Mouse (Mus musculus): ENCODE results near the gene Mrpl2. TPM values are rescaled to one million over a fixed set of nuclear protein-coding genes. Genes with fewer than 3 reads are reported as not detected.

The Mrpl2 gene
- polyA plus RNA-seq (2014; fragmentation: Nextera tagmentation; extraction: Ambion mirVana) = 97.8 and 100 TPM in 2 replicates

DNA sequence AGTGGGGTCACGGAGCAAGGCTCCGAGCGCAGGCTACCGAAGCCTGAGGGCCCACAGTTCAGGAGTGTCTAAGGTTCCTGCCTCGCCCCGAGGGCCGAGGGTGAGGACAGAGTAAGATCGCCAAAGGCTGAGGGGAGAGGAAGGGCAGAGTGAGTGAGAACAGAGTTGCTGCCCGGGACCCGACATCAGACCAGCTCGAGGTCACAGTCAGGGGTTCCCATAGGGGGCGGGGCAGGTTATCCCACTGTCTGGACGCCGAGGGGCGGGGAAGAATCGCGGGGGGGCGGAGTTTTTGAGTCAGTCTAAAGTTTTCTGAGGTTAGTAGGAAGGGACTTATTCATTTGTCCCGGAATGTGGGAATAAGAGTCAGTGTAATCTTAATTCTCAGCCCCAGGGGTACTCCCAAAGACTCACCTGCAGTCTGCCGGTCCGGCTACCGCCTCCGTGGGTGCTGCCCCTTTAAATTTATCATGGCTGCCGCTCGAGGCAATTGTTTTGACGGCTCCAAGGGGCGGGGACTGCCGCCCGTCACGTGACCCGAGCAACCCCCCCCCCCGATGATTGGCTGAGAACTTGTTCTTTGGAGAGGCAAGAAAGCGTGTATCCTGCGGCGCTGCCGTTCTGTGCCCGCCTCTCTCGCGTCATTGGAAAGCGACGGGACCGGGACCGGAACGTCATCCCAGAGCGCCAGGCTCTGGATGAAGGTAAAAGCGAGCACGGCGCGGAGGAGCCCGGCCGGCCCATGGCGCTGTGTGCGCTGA, at the start of gene Mrpl2, which contains the start of gene Klc4:
TSS of gene Mrpl2 (plus strand) at position 669 of the 761 bp plus-strand sequence.
TSS of gene Klc4 (minus strand) at position 462 of the 761 bp plus-strand sequence.
- no peaks in the 10 kb centered on the region; the same call in 1 of the 2 replicates for H3K36me3 ChIP-seq (ENCODE audit: control insufficient read depth, insufficient read depth, low read length)
- DNase-seq (ENCODE audit: low spot score, missing footprints) (peak; percentile 100), ATAC-seq (ENCODE audit: low FRiP score) (peak; percentile 74)
- H3K9ac ChIP-seq (ENCODE audit: low read length) = peak within 1 kb of the TSS; percentile 68
- no peaks in the 10 kb centered on the region for H3K27me3 ChIP-seq (ENCODE audit: control insufficient read depth, insufficient read depth, low read length)
- under 1% methylated on average over 53 of the region's 53 CpGs for WGBS
- peak within 1 kb of the TSS; percentile 72 for H3K4me2 ChIP-seq
- peak within 1 kb of the TSS; percentile 78 for H3K4me3 ChIP-seq (ENCODE audit: low read depth, low read length)
- H3K4me1 ChIP-seq (ENCODE audit: control insufficient read depth, insufficient read depth, low read length) = peaks cover 21% of the 10 kb centered on the region
- no peaks in the 10 kb centered on the region for H3K9me3 ChIP-seq (ENCODE audit: control insufficient read depth, low read length)
- H3K27ac ChIP-seq (ENCODE audit: low read depth, low read length) = no peak within 1 kb of the TSS

DNA sequence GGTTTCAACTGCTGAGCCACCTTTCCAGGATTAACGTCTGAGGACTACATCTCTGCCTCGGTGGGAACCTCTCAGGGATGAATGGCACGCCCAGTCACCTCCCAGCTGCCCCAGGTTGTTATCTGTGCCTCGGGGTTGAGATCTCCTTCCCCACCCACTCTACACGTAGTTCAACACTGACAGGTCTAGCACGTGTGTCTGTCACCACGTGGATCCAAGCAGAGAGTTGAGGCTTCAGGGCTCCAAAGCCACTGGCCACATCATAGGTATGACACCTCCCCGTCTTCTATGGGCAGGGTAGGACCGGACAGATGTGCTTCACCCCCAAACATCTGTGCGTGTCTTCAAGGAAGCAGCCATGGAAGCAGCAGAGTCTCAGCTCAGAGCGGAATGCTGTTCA, 48.1 kb upstream of the Mrpl2 start:
- no peaks in the 10 kb centered on the region for H3K27me3 ChIP-seq (ENCODE audit: control insufficient read depth, insufficient read depth, low read length)
- H3K4me2 ChIP-seq = no peak overlapping the region
- peaks cover 2% of the 10 kb centered on the region; the same call in 1 of the 2 replicates for H3K4me1 ChIP-seq (ENCODE audit: control insufficient read depth, insufficient read depth, low read length)
- no peak overlapping the region for H3K27ac ChIP-seq (ENCODE audit: low read depth, low read length)
- no peaks in the 10 kb centered on the region for H3K9me3 ChIP-seq (ENCODE audit: control insufficient read depth, low read length)
- H3K36me3 ChIP-seq (ENCODE audit: control insufficient read depth, insufficient read depth, low read length) = 0 out of 2 replicates have a peak, but pooled peaks cover 2% of the 10 kb centered on the region
- H3K9ac ChIP-seq (ENCODE audit: low read length) = no peak overlapping the region
- ATAC-seq (ENCODE audit: low FRiP score) = no peak
- no peak overlapping the region for H3K4me3 ChIP-seq (ENCODE audit: low read depth, low read length)
- WGBS = 90% methylated on average over 11 of the region's 11 CpGs
- no peak for DNase-seq (ENCODE audit: low spot score, missing footprints)

DNA sequence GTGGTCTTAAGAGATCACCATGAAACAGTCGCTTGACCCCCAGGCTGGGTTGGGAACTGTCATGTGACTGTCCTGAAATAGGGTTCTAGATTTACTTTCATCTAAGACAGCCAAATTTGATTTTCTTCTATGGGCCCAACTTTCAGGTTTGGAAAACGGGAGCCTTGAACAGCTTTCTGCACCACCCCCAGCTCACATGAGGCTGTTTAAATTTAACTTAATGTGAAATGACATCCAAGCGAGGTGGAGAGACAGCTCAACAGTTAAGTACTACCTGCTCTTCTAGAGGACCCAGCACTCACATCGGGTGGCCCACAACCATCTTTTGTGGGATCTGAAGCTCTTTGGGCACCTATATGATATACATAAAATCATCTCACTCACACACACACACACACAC, 47.1 kb upstream of the Mrpl2 start:
- no peak overlapping the region for H3K9ac ChIP-seq (ENCODE audit: low read length)
- DNase-seq (ENCODE audit: low spot score, missing footprints) (no peak), ATAC-seq (ENCODE audit: low FRiP score) (no peak)
- no peak overlapping the region for H3K4me2 ChIP-seq
- H3K27ac ChIP-seq (ENCODE audit: low read depth, low read length) = no peak overlapping the region
- H3K9me3 ChIP-seq (ENCODE audit: control insufficient read depth, low read length) = no peaks in the 10 kb centered on the region
- 83% methylated on average over 4 of the region's 4 CpGs for WGBS
- no peaks in the 10 kb centered on the region for H3K27me3 ChIP-seq (ENCODE audit: control insufficient read depth, insufficient read depth, low read length)
- 0 out of 2 replicates have a peak, but pooled peaks cover 2% of the 10 kb centered on the region for H3K36me3 ChIP-seq (ENCODE audit: control insufficient read depth, insufficient read depth, low read length)
- H3K4me1 ChIP-seq (ENCODE audit: control insufficient read depth, insufficient read depth, low read length) = peaks cover 2% of the 10 kb centered on the region; the same call in 1 of the 2 replicates
- H3K4me3 ChIP-seq (ENCODE audit: low read depth, low read length) = no peak overlapping the region

DNA sequence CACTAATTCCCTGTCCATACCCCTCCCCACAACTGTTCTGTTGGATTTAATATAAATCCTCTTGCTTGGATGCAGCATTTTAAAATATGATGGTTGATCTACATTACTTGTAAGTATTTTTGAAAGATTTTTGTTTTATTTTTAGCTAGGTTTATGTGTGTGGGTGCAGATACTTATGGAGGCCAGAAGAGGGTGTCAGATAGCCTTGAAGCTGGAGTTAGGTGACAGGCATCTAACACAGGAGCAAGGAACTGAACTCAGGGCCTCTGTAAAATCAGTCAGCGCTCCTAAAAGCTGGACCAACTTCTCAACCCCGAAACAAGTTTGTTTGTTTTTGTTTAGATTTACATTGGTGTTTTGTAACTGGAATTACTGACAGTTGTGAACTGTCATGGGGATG, 45.5 kb upstream of the Mrpl2 start:
- DNase-seq (ENCODE audit: low spot score, missing footprints) (no peak), ATAC-seq (ENCODE audit: low FRiP score) (no peak)
- H3K27me3 ChIP-seq (ENCODE audit: control insufficient read depth, insufficient read depth, low read length) = no peaks in the 10 kb centered on the region
- H3K27ac ChIP-seq (ENCODE audit: low read depth, low read length) = no peak overlapping the region
- H3K4me3 ChIP-seq (ENCODE audit: low read depth, low read length) = no peak overlapping the region
- no peak overlapping the region for H3K4me2 ChIP-seq
- H3K4me1 ChIP-seq (ENCODE audit: control insufficient read depth, insufficient read depth, low read length) = peaks cover 8% of the 10 kb centered on the region
- no peak overlapping the region for H3K9ac ChIP-seq (ENCODE audit: low read length)
- no peaks in the 10 kb centered on the region for H3K9me3 ChIP-seq (ENCODE audit: control insufficient read depth, low read length)
- 0 out of 2 replicates have a peak, but pooled peaks cover 2% of the 10 kb centered on the region for H3K36me3 ChIP-seq (ENCODE audit: control insufficient read depth, insufficient read depth, low read length)
- WGBS = 97% methylated on average over 2 of the region's 2 CpGs

DNA sequence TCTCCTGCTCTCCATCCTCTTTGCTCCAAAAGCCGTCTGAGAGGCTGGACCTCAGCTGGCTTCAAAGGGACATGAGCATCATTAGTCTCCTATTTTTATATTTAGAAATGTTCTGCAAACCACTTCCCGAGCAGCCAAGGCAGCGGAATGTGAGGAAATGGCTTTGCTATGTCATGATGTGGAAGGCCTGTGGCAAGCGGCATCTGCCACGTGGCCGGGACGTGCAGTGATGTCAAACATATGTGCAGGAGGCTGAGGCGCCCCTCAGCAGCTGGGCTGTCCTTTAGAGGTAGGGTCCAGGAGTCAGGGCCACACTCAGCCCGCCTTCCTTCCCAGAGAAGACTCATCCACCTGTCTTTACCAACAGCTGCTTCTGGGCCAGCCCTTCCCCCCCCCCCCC, 43.8 kb upstream of the Mrpl2 start:
- no peak for ATAC-seq (ENCODE audit: low FRiP score)
- Histone ChIP-seq H3K9me3 (ENCODE audit: control insufficient read depth, low read length) (no peaks in the 10 kb centered on the region), H3K27ac (ENCODE audit: low read depth, low read length) (no peak overlapping the region), H3K4me1 (ENCODE audit: control insufficient read depth, insufficient read depth, low read length) (peaks cover 10% of the 10 kb centered on the region), H3K36me3 (ENCODE audit: control insufficient read depth, insufficient read depth, low read length) (0 out of 2 replicates have a peak, but pooled peaks cover 2% of the 10 kb centered on the region), H3K27me3 (ENCODE audit: control insufficient read depth, insufficient read depth, low read length) (no peaks in the 10 kb centered on the region), H3K4me2 (no peak overlapping the region), H3K9ac (ENCODE audit: low read length) (no peak overlapping the region), H3K4me3 (ENCODE audit: low read depth, low read length) (no peak overlapping the region)
- no peak for DNase-seq (ENCODE audit: low spot score, missing footprints)
- WGBS = 86% methylated on average over 9 of the region's 9 CpGs

DNA sequence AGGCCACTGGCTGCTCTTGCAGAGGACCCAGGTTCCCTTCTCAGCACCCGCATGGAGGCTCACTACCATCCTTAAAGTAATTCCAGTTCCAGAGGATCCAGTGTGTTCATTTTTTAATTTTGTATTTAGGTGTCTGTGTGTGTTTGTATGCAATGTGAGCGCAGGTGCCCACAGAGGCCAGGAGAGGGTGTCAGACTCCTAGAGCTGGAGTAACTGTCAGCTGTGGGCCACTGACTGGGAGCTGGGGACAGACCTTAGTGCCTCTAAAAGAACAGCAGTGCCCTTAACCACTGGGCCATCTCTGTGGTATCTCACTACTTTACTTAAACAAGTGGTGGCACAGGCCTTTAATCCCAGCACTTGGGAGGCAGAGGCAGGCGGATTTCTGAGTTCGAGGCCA, 42.8 kb upstream of the Mrpl2 start:
- DNase-seq (ENCODE audit: low spot score, missing footprints) (no peak), ATAC-seq (ENCODE audit: low FRiP score) (no peak)
- over 99% methylated on average over 4 of the region's 4 CpGs for WGBS
- no peaks in the 10 kb centered on the region for H3K36me3 ChIP-seq (ENCODE audit: control insufficient read depth, insufficient read depth, low read length)
- no peak overlapping the region for H3K27ac ChIP-seq (ENCODE audit: low read depth, low read length)
- H3K4me2 ChIP-seq = no peak overlapping the region
- no peak overlapping the region for H3K4me3 ChIP-seq (ENCODE audit: low read depth, low read length)
- H3K9me3 ChIP-seq (ENCODE audit: control insufficient read depth, low read length) = no peaks in the 10 kb centered on the region
- H3K27me3 ChIP-seq (ENCODE audit: control insufficient read depth, insufficient read depth, low read length) = no peaks in the 10 kb centered on the region
- peaks cover 10% of the 10 kb centered on the region for H3K4me1 ChIP-seq (ENCODE audit: control insufficient read depth, insufficient read depth, low read length)
- no peak overlapping the region for H3K9ac ChIP-seq (ENCODE audit: low read length)

DNA sequence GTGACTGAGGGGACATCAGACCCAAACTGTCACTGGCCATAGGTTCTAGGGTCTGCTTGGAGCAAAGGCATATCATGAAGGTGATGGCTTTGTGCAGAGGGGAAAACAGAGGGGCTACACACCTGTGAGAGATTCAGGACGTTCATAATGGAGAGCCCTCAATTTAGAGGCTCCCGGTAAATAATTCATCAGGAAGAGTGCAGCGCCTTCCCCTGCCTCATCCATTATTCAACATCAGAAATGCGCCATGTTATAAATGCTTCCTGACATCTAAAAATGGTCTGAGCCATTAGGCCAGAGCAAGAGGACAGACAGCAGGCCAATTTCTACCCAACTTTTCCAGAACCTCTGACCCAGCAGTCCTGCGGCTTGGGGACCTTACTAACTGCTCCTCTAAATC, 40.9 kb upstream of the Mrpl2 start:
- DNase-seq (ENCODE audit: low spot score, missing footprints) (no peak), ATAC-seq (ENCODE audit: low FRiP score) (no peak)
- Histone ChIP-seq H3K9me3 (ENCODE audit: control insufficient read depth, low read length) (no peaks in the 10 kb centered on the region), H3K4me2 (no peak overlapping the region), H3K9ac (ENCODE audit: low read length) (no peak overlapping the region), H3K27me3 (ENCODE audit: control insufficient read depth, insufficient read depth, low read length) (no peaks in the 10 kb centered on the region), H3K4me1 (ENCODE audit: control insufficient read depth, insufficient read depth, low read length) (peaks cover 10% of the 10 kb centered on the region), H3K36me3 (ENCODE audit: control insufficient read depth, insufficient read depth, low read length) (no peaks in the 10 kb centered on the region), H3K4me3 (ENCODE audit: low read depth, low read length) (no peak overlapping the region), H3K27ac (ENCODE audit: low read depth, low read length) (no peak overlapping the region)
- WGBS = 61% methylated on average over 5 of the region's 5 CpGs

DNA sequence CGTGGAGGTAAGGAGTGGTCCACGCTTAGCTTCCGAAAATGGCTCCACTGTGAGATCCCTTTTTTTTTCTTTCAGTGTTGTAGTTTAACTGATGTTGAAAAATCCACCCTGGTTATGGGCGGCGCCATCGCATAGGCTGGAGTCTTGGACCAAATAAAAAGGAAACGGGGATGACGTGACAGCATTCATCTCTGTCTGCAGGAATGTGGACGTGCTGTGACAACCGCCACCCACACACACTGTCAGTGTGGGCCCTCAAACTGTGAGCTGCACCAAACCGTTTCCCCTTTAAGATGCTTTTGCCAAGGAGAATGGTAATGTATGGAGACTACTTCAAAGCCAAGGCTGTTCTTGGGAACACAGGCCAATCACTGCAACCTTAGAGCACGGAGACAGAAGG, 40.0 kb upstream of the Mrpl2 start:
- peaks cover 10% of the 10 kb centered on the region for H3K4me1 ChIP-seq (ENCODE audit: control insufficient read depth, insufficient read depth, low read length)
- no peak for DNase-seq (ENCODE audit: low spot score, missing footprints)
- no peak overlapping the region for H3K27ac ChIP-seq (ENCODE audit: low read depth, low read length)
- no peak for ATAC-seq (ENCODE audit: low FRiP score)
- no peak overlapping the region for H3K9ac ChIP-seq (ENCODE audit: low read length)
- H3K4me2 ChIP-seq = no peak overlapping the region
- WGBS = 90% methylated on average over 12 of the region's 12 CpGs
- no peaks in the 10 kb centered on the region for H3K27me3 ChIP-seq (ENCODE audit: control insufficient read depth, insufficient read depth, low read length)
- no peaks in the 10 kb centered on the region for H3K36me3 ChIP-seq (ENCODE audit: control insufficient read depth, insufficient read depth, low read length)
- H3K9me3 ChIP-seq (ENCODE audit: control insufficient read depth, low read length) = no peaks in the 10 kb centered on the region
- no peak overlapping the region for H3K4me3 ChIP-seq (ENCODE audit: low read depth, low read length)

DNA sequence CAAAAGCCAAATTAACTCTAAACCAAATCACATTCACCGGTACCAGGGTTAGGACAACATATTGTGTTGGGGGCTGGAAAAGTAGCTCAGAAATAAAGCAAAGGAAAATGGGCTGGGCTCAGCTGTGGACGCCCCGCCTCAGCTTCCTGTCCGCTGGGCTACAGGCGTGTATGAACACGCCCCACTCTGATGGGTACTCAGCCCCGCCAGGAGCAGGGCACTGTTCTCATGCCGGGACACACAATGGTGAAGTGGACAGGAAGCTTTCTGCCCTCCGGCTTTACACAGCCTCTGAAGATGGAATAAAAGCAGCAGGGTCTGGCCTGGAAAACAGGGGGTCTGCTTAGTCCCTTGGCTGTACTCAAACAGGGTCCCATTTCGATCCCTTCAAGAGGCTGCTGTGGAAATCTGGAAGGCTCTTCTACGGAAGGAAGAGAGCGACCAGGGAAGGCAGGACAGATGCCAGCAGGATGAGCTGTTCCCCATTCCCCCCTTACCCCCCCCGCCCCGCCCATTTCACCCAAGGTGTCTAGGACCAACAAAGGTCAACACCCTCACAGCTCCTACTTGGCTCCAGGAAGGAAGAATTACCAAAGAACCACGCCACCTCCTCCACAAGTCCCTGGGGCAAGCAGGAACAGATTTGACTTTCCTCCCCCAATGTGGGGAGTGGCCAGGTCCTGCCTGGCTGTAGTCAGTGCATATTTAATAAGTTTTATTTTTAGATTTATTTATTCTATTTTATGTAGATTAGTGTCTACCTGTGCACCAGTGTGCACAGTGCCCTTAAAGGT, 36.1 kb upstream of the Mrpl2 start:
- H3K27me3 ChIP-seq (ENCODE audit: control insufficient read depth, insufficient read depth, low read length) = no peaks in the 10 kb centered on the region
- H3K4me2 ChIP-seq = no peak overlapping the region
- ATAC-seq (ENCODE audit: low FRiP score) = no peak
- H3K4me1 ChIP-seq (ENCODE audit: control insufficient read depth, insufficient read depth, low read length) = peaks cover 8% of the 10 kb centered on the region
- no peak overlapping the region for H3K9ac ChIP-seq (ENCODE audit: low read length)
- H3K9me3 ChIP-seq (ENCODE audit: control insufficient read depth, low read length) = no peaks in the 10 kb centered on the region
- 78% methylated on average over 15 of the region's 15 CpGs for WGBS
- H3K27ac ChIP-seq (ENCODE audit: low read depth, low read length) = no peak overlapping the region; the same call in 1 of the 2 replicates
- no peaks in the 10 kb centered on the region for H3K36me3 ChIP-seq (ENCODE audit: control insufficient read depth, insufficient read depth, low read length)
- no peak overlapping the region for H3K4me3 ChIP-seq (ENCODE audit: low read depth, low read length)
- DNase-seq (ENCODE audit: low spot score, missing footprints) = no peak

All from midbrain, embryonic 11.5 days (tissue).